Mouse (Mus musculus): ENCODE data around the gene Tex21. TPM values are rescaled to one million over a fixed set of nuclear protein-coding genes. Genes with fewer than 3 reads are reported as not detected.
A peak's percentile ranks its signal among the peaks of the same experiment; 100 is the strongest.

The Tex21 gene
- total and polyA plus RNA-seq, 2 experiments from 2014 or later: not detected

- 94% methylated on average over 5 of the region's 5 CpGs for WGBS
These were observed 37.0 kb downstream of the Tex21 start for GRCm38 (mm10) chr12:76209429-76209974.

GRCm38 (mm10) chr12:76200326-76200725 is 46.2 kb downstream of the Tex21 start:
- H3K36me3 ChIP-seq (ENCODE audit: insufficient read depth, low read length): no peaks in the 10 kb centered on the region
- 75% methylated on average over 4 of the region's 4 CpGs for WGBS
- no peak for DNase-seq (ENCODE audit: low spot score)
- H3K9ac ChIP-seq (replicated peaks; ENCODE audit: low read length): no peak overlapping the region
- H3K27ac ChIP-seq: no peak overlapping the region
- H3K4me2 ChIP-seq (ENCODE audit: low read depth, low read length): no peak overlapping the region
- no peaks in the 10 kb centered on the region for H3K27me3 ChIP-seq (ENCODE audit: insufficient read depth, low read length)
- H3K9me3 ChIP-seq (ENCODE audit: low read length): no peaks in the 10 kb centered on the region
- ATAC-seq: no peak
- no peak for TF ChIP-seq CTCF (IDR thresholded peaks at IDR 0.05; ENCODE audit: low read depth)
- H3K4me3 ChIP-seq (ENCODE audit: low read length): no peak overlapping the region
- peaks cover 7% of the 10 kb centered on the region for H3K4me1 ChIP-seq (ENCODE audit: insufficient read depth, low read length)

More at GRCm38 (mm10) chr12:76209429-76209974, 37.0 kb downstream of the Tex21 start:
- H3K36me3 ChIP-seq (ENCODE audit: insufficient read depth, low read length): no peaks in the 10 kb centered on the region
- DNase-seq (ENCODE audit: low spot score): no peak
- H3K27me3 ChIP-seq (ENCODE audit: insufficient read depth, low read length): no peaks in the 10 kb centered on the region
- no peak overlapping the region for H3K9ac ChIP-seq (replicated peaks; ENCODE audit: low read length)
- no peaks in the 10 kb centered on the region for H3K9me3 ChIP-seq (ENCODE audit: low read length)
- H3K4me3 ChIP-seq (ENCODE audit: low read length): no peak overlapping the region
- no peak overlapping the region for H3K4me2 ChIP-seq (ENCODE audit: low read depth, low read length)
- H3K4me1 ChIP-seq (ENCODE audit: insufficient read depth, low read length): no peaks in the 10 kb centered on the region
- H3K27ac ChIP-seq: no peak overlapping the region
- no peak for TF ChIP-seq CTCF (IDR thresholded peaks at IDR 0.05; ENCODE audit: low read depth)
- no peak for ATAC-seq

GRCm38 (mm10) chr12:76197071-76197470 is 49.5 kb downstream of the Tex21 start:
- Histone ChIP-seq H3K27me3 (ENCODE audit: insufficient read depth, low read length) (no peaks in the 10 kb centered on the region), H3K27ac (no peak overlapping the region), H3K9me3 (ENCODE audit: low read length) (no peaks in the 10 kb centered on the region), H3K36me3 (ENCODE audit: insufficient read depth, low read length) (no peaks in the 10 kb centered on the region), H3K4me3 (ENCODE audit: low read length) (no peak overlapping the region; the same call in 1 of the 2 replicates), H3K4me2 (ENCODE audit: low read depth, low read length) (peak overlapping the region; percentile 63), H3K4me1 (ENCODE audit: insufficient read depth, low read length) (peaks cover 7% of the 10 kb centered on the region), H3K9ac (replicated peaks; ENCODE audit: low read length) (no peak overlapping the region)
- DNase-seq (ENCODE audit: low spot score) (no peak), ATAC-seq (peak; percentile 63)
- TF ChIP-seq CTCF (IDR thresholded peaks at IDR 0.05; ENCODE audit: low read depth): no peak
- WGBS: 34% methylated on average over 8 of the region's 8 CpGs

GRCm38 (mm10) chr12:76196709-76197054 is 49.9 kb downstream of the Tex21 start:
- Histone ChIP-seq H3K36me3 (ENCODE audit: insufficient read depth, low read length) (no peaks in the 10 kb centered on the region), H3K4me1 (ENCODE audit: insufficient read depth, low read length) (peaks cover 7% of the 10 kb centered on the region), H3K9ac (replicated peaks; ENCODE audit: low read length) (peak overlapping the region; percentile 18; the same call in 1 of the 2 replicates), H3K27me3 (ENCODE audit: insufficient read depth, low read length) (no peaks in the 10 kb centered on the region), H3K4me2 (ENCODE audit: low read depth, low read length) (peak overlapping the region; percentile 63), H3K27ac (no peak overlapping the region), H3K4me3 (ENCODE audit: low read length) (peak overlapping the region; percentile 36), H3K9me3 (ENCODE audit: low read length) (no peaks in the 10 kb centered on the region)
- ATAC-seq (peak; percentile 81), DNase-seq (ENCODE audit: low spot score) (peak; percentile 87)
- peak; percentile 91 for TF ChIP-seq CTCF (IDR thresholded peaks at IDR 0.05; ENCODE audit: low read depth)
- WGBS: 6% methylated on average over 6 of the region's 6 CpGs

GRCm38 (mm10) chr12:76195912-76196708 is 50.4 kb downstream of the Tex21 start:
- DNase-seq (ENCODE audit: low spot score) (peak; percentile 86), ATAC-seq (peak; percentile 83)
- H3K4me3 ChIP-seq (ENCODE audit: low read length): peak overlapping the region; percentile 36
- peaks cover 7% of the 10 kb centered on the region for H3K4me1 ChIP-seq (ENCODE audit: insufficient read depth, low read length)
- no peaks in the 10 kb centered on the region for H3K36me3 ChIP-seq (ENCODE audit: insufficient read depth, low read length)
- peak overlapping the region; percentile 32 for H3K27ac ChIP-seq
- no peaks in the 10 kb centered on the region for H3K9me3 ChIP-seq (ENCODE audit: low read length)
- H3K9ac ChIP-seq (replicated peaks; ENCODE audit: low read length): peak overlapping the region; percentile 18
- WGBS: under 1% methylated on average over 22 of the region's 22 CpGs
- peak overlapping the region; percentile 63 for H3K4me2 ChIP-seq (ENCODE audit: low read depth, low read length)
- TF ChIP-seq CTCF (IDR thresholded peaks at IDR 0.05; ENCODE audit: low read depth): no peak
- no peaks in the 10 kb centered on the region for H3K27me3 ChIP-seq (ENCODE audit: insufficient read depth, low read length)

GRCm38 (mm10) chr12:76194526-76194925 is 52.0 kb downstream of the Tex21 start:
- DNase-seq (ENCODE audit: low spot score): no peak
- 66% methylated on average over 3 of the region's 3 CpGs for WGBS

GRCm38 (mm10) chr12:76190940-76191339 is 55.6 kb downstream of the Tex21 start:
- Histone ChIP-seq H3K4me3 (ENCODE audit: low read length) (no peak overlapping the region), H3K36me3 (ENCODE audit: insufficient read depth, low read length) (no peaks in the 10 kb centered on the region), H3K27ac (no peak overlapping the region), H3K27me3 (ENCODE audit: insufficient read depth, low read length) (no peaks in the 10 kb centered on the region), H3K4me1 (ENCODE audit: insufficient read depth, low read length) (peaks cover 5% of the 10 kb centered on the region), H3K9me3 (ENCODE audit: low read length) (no peaks in the 10 kb centered on the region), H3K9ac (replicated peaks; ENCODE audit: low read length) (no peak overlapping the region), H3K4me2 (ENCODE audit: low read depth, low read length) (no peak overlapping the region)
- WGBS: 49% methylated on average over 11 of the region's 11 CpGs
- peak; percentile 87 for DNase-seq (ENCODE audit: low spot score)
- ATAC-seq: peak; percentile 58; the same call in 1 of the 2 replicates
- peak; percentile 82 for TF ChIP-seq CTCF (IDR thresholded peaks at IDR 0.05; ENCODE audit: low read depth)

More at GRCm38 (mm10) chr12:76194526-76194925, 52.0 kb downstream of the Tex21 start:
- Histone ChIP-seq H3K9me3 (ENCODE audit: low read length) (no peaks in the 10 kb centered on the region), H3K27ac (no peak overlapping the region), H3K36me3 (ENCODE audit: insufficient read depth, low read length) (no peaks in the 10 kb centered on the region), H3K4me3 (ENCODE audit: low read length) (no peak overlapping the region), H3K4me1 (ENCODE audit: insufficient read depth, low read length) (peaks cover 7% of the 10 kb centered on the region), H3K4me2 (ENCODE audit: low read depth, low read length) (no peak overlapping the region), H3K9ac (replicated peaks; ENCODE audit: low read length) (no peak overlapping the region), H3K27me3 (ENCODE audit: insufficient read depth, low read length) (no peaks in the 10 kb centered on the region)
- TF ChIP-seq CTCF (IDR thresholded peaks at IDR 0.05; ENCODE audit: low read depth): no peak
- no peak for ATAC-seq
